Mouse (Mus musculus) small intestine, adult 2 months (tissue): ENCODE measurements around the gene Fbxl14. TPM values are rescaled to one million over a fixed set of nuclear protein-coding genes. Genes with fewer than 3 reads are reported as not detected.
"Not testable (repeated sequence)": the region's sequence is repeated elsewhere in the genome, so short reads cannot be mapped to it uniquely, and the experiment has no call there.

Experiments used
- H3K27ac ChIP-seq: fragments of 200-500 bp; 2 replicates; pipeline ENCODE4 v1.5.1; 2012; ENCODE audit warnings: low read depth, low read length, control low read depth, inconsistent platforms; ENCODE audit not compliant: insufficient read depth
- H3K27me3 ChIP-seq: fragments of 200-500 bp; 2 replicates; pipeline ENCODE4 v1.6.1; 2012; ENCODE audit warnings: mild to moderate bottlenecking, moderate library complexity, low read length, inconsistent platforms; ENCODE audit not compliant: control insufficient read depth, insufficient read depth
- H3K36me3 ChIP-seq: fragments of 200-500 bp; 2 replicates; pipeline ENCODE4 v1.6.1; 2012; ENCODE audit warnings: mild to moderate bottlenecking, low read length, control low read depth, inconsistent platforms; ENCODE audit not compliant: control insufficient read depth, insufficient read depth
- H3K4me1 ChIP-seq: fragments of 200-500 bp; 2 replicates; pipeline ENCODE4 v1.6.1; 2012; ENCODE audit warnings: low read length, inconsistent platforms, mixed read lengths; ENCODE audit not compliant: control insufficient read depth, insufficient read depth, insufficient read length
- H3K4me3 ChIP-seq: fragments of 200-500 bp; 2 replicates; pipeline ENCODE4 v1.5.1; 2012; ENCODE audit warnings: low read depth, mild to moderate bottlenecking, control low read depth, inconsistent platforms, low read length, moderate library complexity
- CTCF ChIP-seq: fragments of 200-500 bp; IDR thresholded peaks from 2 replicates; pipeline ENCODE4 v1.5.1; 2012; ENCODE audit warnings: low read depth, mild to moderate bottlenecking, control low read depth, inconsistent platforms, low read length, moderate library complexity, mixed read lengths; ENCODE audit not compliant: insufficient replicate concordance, insufficient read length; ENCODE audit errors: extremely low read depth
- POLR2A ChIP-seq: fragments of 200-500 bp; IDR thresholded peaks from 2 replicates; pipeline ENCODE4 v1.6.1; 2012; ENCODE audit warnings: low read depth, mild to moderate bottlenecking, control low read depth, inconsistent platforms, low read length, moderate library complexity
- WGBS: fragments of 180-500 bp; shearing (Covaris S2); methylation state at CpG from one replicate; pipeline ENCODE4 v1.1.7; 2018; 5-methylcytosine and 5-hydroxymethylcytosine counted together
- polyA plus RNA-seq: library from polyadenylated mRNA; depleted of rRNA; stranded (reverse); fragments of >200 nt; gene quantifications from 2 replicates; pipeline ENCODE4 v1.2.3, GENCODE M21; 2012; rRNA removed

Gene Fbxl14
- 42.7 and 79.6 TPM in 2 replicates for polyA plus RNA-seq

- 1% methylated on average over 92 of the region's 101 CpGs for WGBS
- H3K4me1 ChIP-seq = peaks cover 13% of the 10 kb centered on the region
These were observed at the start of gene Fbxl14 for GRCm38 (mm10) chr6:119479343-119479875. Gene Fbxl14, plus strand, starts transcription at chr6:119479668.

DNA sequence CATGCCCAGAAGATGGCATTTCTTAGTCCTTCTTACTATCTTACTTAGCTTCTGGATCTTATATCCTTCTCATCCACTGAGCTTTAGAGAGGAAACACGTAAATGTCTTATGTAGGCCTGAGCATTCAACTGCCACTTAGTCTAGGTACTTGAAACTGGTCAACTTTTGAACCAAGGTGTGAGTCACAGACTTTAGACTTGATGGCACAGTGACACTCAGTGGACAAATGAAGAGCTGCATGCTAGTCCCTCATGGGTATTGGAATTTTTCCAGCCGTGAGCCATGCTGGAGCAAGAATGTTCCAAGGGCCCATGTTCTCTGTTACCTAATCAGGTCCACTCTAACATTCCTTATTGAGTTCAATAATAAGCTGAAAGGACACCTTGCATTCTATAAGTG, 49.0 kb upstream of the Fbxl14 start:
- Histone ChIP-seq H3K4me1 (no peaks in the 10 kb centered on the region; the same call in 1 of the 2 replicates), H3K4me3 (no peak overlapping the region)

More at GRCm38 (mm10) chr6:119479343-119479875, at the start of gene Fbxl14:
- H3K4me3 ChIP-seq = peak within 1 kb of the TSS; percentile 92
- H3K27me3 ChIP-seq = no peaks in the 10 kb centered on the region
- H3K36me3 ChIP-seq = peaks cover 2% of the 10 kb centered on the region
- TF ChIP-seq CTCF (no peak), POLR2A (no peak; the same call in 1 of the 2 replicates)
- H3K27ac ChIP-seq = peak within 1 kb of the TSS; percentile 97

DNA sequence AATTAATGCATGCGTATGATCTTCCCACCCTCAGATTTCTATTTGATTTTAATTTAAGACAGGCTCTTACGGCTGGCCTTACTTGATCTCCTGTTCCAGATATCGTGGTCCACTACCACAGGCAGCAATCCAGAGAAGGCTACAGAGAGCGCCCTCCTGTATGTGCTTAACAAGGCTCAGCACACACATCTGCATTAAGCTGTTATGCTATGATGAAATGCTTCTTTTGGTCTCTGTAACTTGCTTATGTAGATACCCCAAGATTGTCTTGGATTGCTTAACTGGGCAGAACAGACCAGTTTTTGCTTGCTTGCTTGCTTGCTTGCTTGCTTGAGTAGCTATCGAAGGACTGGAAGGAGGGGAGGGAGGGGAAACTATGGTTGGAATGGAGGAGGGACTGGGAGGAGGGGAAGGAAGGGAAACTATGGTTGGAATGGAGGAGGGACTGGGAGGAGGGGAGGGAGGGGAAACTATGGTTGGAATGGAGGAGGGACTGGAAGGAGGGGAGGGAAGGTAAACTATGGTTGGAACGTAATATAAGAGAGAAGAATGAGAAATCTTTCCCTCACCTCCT, 47.6 kb upstream of the Fbxl14 start:
- H3K36me3 ChIP-seq = no peaks in the 10 kb centered on the region
- TF ChIP-seq POLR2A = no peak
- TF ChIP-seq CTCF = no peak
- no peaks in the 10 kb centered on the region; the same call in 1 of the 2 replicates for H3K4me1 ChIP-seq
- H3K4me3 ChIP-seq = no peak overlapping the region
- no peak overlapping the region for H3K27ac ChIP-seq
- whole genome bisulfite sequencing = 82% methylated on average over 6 of the region's 6 CpGs
- no peaks in the 10 kb centered on the region for H3K27me3 ChIP-seq

More for the DNA sequence above, 49.0 kb upstream of the Fbxl14 start:
- 26% methylated on average over 2 of the region's 2 CpGs for WGBS
- H3K27me3 ChIP-seq = no peaks in the 10 kb centered on the region
- TF ChIP-seq POLR2A = no peak
- TF ChIP-seq CTCF = no peak
- H3K36me3 ChIP-seq = no peaks in the 10 kb centered on the region
- H3K27ac ChIP-seq = no peak overlapping the region

GRCm38 (mm10) chr6:119434394-119434793, 45.1 kb upstream of the Fbxl14 start:
- TF ChIP-seq CTCF (no peak), POLR2A (no peak)
- no peaks in the 10 kb centered on the region; the same call in 1 of the 2 replicates for H3K4me1 ChIP-seq
- H3K27ac ChIP-seq = no peak overlapping the region
- H3K36me3 ChIP-seq = no peaks in the 10 kb centered on the region
- no peaks in the 10 kb centered on the region for H3K27me3 ChIP-seq
- WGBS = 71% methylated on average over 4 of the region's 4 CpGs
- H3K4me3 ChIP-seq = no peak overlapping the region

GRCm38 (mm10) chr6:119437894-119438761, 41.3 kb upstream of the Fbxl14 start:
- Histone ChIP-seq H3K27ac (no peak overlapping the region), H3K27me3 (no peaks in the 10 kb centered on the region), H3K36me3 (no peaks in the 10 kb centered on the region), H3K4me3 (no peak overlapping the region), H3K4me1 (no peaks in the 10 kb centered on the region; the same call in 1 of the 2 replicates)
- no peak for TF ChIP-seq CTCF
- no peak for TF ChIP-seq POLR2A
- WGBS = 68% methylated on average over 8 of the region's 8 CpGs

- not testable (repeated sequence) for H3K27me3 ChIP-seq, H3K27ac ChIP-seq, H3K36me3 ChIP-seq, H3K4me1 ChIP-seq, H3K4me3 ChIP-seq
- 74% methylated on average over 5 of the region's 5 CpGs for WGBS
These were observed 36.7 kb upstream of the Fbxl14 start for GRCm38 (mm10) chr6:119442729-119443128.
